Mouse (Mus musculus): ENCODE measurements at regions not wholly inside any gene's neighbourhood (a gene's known extent, or its start where the extent isn't known, plus 50 kb on each side); places are given as distances from the start of the nearest gene placed in this dataset.

DNA sequence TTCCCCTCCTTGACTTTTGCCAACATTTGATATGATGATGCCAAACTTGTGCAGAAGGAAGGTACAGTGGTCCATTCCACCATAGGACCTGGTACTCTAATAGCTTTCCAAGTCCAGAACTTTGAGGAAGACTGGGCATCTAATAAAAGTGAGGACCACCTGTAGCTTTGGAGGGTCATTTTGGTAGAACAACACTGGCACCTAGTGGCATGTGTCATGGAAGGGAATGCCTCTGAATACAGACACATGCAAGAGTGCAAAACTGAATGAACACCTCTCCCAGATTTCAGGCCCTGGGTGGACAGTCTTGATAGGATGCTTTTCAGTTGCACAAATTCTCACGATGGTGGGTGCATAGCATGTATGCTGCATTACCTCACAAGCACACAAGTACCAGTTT, 354.8 kb upstream of the Igfbp3 start:
- no peak for TF ChIP-seq CTCF (IDR thresholded peaks at IDR 0.05; ENCODE audit: low read depth, low read length)
- TF ChIP-seq POLR2A (IDR thresholded peaks at IDR 0.05; ENCODE audit: extremely low read depth, insufficient read depth, low read length): no peak
